In the genomic region with DNA sequence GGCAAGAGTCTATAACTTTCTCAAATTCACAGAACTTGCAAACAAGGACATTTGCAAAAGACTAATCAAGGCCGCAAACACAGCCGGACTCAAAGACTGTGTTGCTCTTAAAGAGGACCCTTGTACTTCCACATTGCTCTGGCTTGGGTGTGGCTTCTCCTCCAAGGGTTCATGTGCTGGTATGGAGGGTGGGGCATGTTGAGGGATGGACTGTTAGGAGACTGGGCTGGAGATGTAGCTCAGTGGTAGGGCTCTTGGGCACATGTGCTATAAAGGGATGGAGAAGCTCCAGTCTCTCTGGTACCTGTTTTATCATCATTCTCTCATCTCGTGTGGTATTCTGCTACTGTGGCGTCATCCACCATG, we compare ENCODE assay signal across 25 mouse cellular contexts. TPM values are rescaled to one million over a fixed set of nuclear protein-coding genes. Genes with fewer than 3 reads are reported as not detected.
DNase-seq lines count a peak whose midpoint lies in the region; ATAC-seq and TF ChIP-seq lines count a peak whose summit lies in the region.
"Had no signal": no experiment of that assay in that cellular context is flagged by ENCODE, and none has a peak within 500 bp of the region (broad histone marks: within the 10 kb centered on the region; RNA-seq: fewer than 3 reads in every experiment).

No protein-coding gene starts in this region.

- no peak overlapping the region for H3K4me3 ChIP-seq in heart, embryonic 10.5 days
- H3K4me3 ChIP-seq in heart, embryonic 16.5 days (ENCODE audit: low read length): no peak overlapping the region
- no peak overlapping the region for H3K4me3 ChIP-seq in midbrain, embryonic 11.5 days (ENCODE audit: low read depth, low read length)
- H3K4me3 ChIP-seq in midbrain, embryonic 15.5 days: no peak overlapping the region
- H3K4me3 ChIP-seq in stomach, postnatal 0 days (ENCODE audit: low read depth, low read length): no peak overlapping the region
- H3K4me3 ChIP-seq: embryonic facial prominence, embryonic 10.5 days; embryonic facial prominence, embryonic 15.5 days; forebrain, embryonic 12.5 days; kidney, embryonic 15.5 days; layer of hippocampus, adult 2 months; limb, embryonic 13.5 days; midbrain, embryonic 10.5 days had no signal

- H3K27me3 ChIP-seq in heart, embryonic 10.5 days (ENCODE audit: insufficient read depth, poor library complexity, severe bottlenecking): no peaks in the 10 kb centered on the region
- no peaks in the 10 kb centered on the region for H3K27me3 ChIP-seq in heart, embryonic 16.5 days (ENCODE audit: control insufficient read depth, insufficient read depth, low read length)
- H3K27me3 ChIP-seq in midbrain, embryonic 11.5 days (ENCODE audit: control insufficient read depth, insufficient read depth, low read length): no peaks in the 10 kb centered on the region
- no peaks in the 10 kb centered on the region for H3K27me3 ChIP-seq in midbrain, embryonic 15.5 days (replicated peaks)
- H3K27me3 ChIP-seq in stomach, postnatal 0 days (ENCODE audit: control insufficient read depth, insufficient read depth, low read length): no peaks in the 10 kb centered on the region
- H3K27me3 ChIP-seq: embryonic facial prominence, embryonic 15.5 days; forebrain, embryonic 12.5 days; kidney, embryonic 15.5 days; limb, embryonic 13.5 days had no signal

- no peak for TF ChIP-seq EP300 in stomach, postnatal 0 days (optimal IDR thresholded peaks at IDR 0.05)

- no peak for TF ChIP-seq CTCF in stomach, postnatal 0 days (IDR thresholded peaks at IDR 0.05; ENCODE audit: low read depth)

- H3K4me1 ChIP-seq in heart, embryonic 10.5 days: peaks cover 42% of the 10 kb centered on the region
- H3K4me1 ChIP-seq in heart, embryonic 16.5 days (ENCODE audit: control insufficient read depth, insufficient read depth, low read length): peaks cover 17% of the 10 kb centered on the region
- H3K4me1 ChIP-seq in midbrain, embryonic 11.5 days (ENCODE audit: control insufficient read depth, insufficient read depth, low read length): no peaks in the 10 kb centered on the region
- no peaks in the 10 kb centered on the region for H3K4me1 ChIP-seq in midbrain, embryonic 15.5 days
- no peaks in the 10 kb centered on the region for H3K4me1 ChIP-seq in stomach, postnatal 0 days (replicated peaks; ENCODE audit: control insufficient read depth, insufficient read depth)
- H3K4me1 ChIP-seq: embryonic facial prominence, embryonic 15.5 days had no signal

- peak; percentile 27 for DNase-seq in heart, embryonic 10.5 days (ENCODE audit: low spot score)
- no peak for DNase-seq in heart, postnatal 25 days (ENCODE audit: low spot score)
- no peak for DNase-seq in heart, adult 8-10 months (ENCODE audit: low spot score)
- DNase-seq in midbrain, embryonic 11.5 days (ENCODE audit: low spot score, missing footprints): peak; percentile 31
- DNase-seq in stomach, postnatal 0 days (ENCODE audit: low spot score): no peak
- DNase-seq in gastrocnemius, postnatal 4 days (ENCODE audit: low spot score in 2 of 2): no peak
- DNase-seq: adrenal gland, adult 8-10 months; cerebellum, adult 8-10 months; gastrocnemius, postnatal 10 days; lung, embryonic 14.5 days; lung, postnatal 14 days; thymus, postnatal 14 days had no signal

- no peaks in the 10 kb centered on the region for H3K36me3 ChIP-seq in heart, embryonic 10.5 days
- H3K36me3 ChIP-seq in heart, embryonic 16.5 days (ENCODE audit: control insufficient read depth, insufficient read depth): no peaks in the 10 kb centered on the region
- H3K36me3 ChIP-seq in midbrain, embryonic 11.5 days (ENCODE audit: control insufficient read depth, insufficient read depth, low read length): no peaks in the 10 kb centered on the region
- H3K36me3 ChIP-seq in midbrain, embryonic 15.5 days (replicated peaks): no peaks in the 10 kb centered on the region
- no peaks in the 10 kb centered on the region for H3K36me3 ChIP-seq in stomach, postnatal 0 days (ENCODE audit: control insufficient read depth, insufficient read depth, low read length)
- H3K36me3 ChIP-seq: embryonic facial prominence, embryonic 10.5 days; embryonic facial prominence, embryonic 15.5 days; forebrain, embryonic 12.5 days; G1E; kidney, embryonic 15.5 days; limb, embryonic 13.5 days; midbrain, embryonic 10.5 days had no signal

- intact Hi-C loops in heart, postnatal 25 days (cut with DNase I): no loop called here

- H3K9me3 ChIP-seq in heart, embryonic 10.5 days: no peaks in the 10 kb centered on the region
- no peaks in the 10 kb centered on the region for H3K9me3 ChIP-seq in heart, embryonic 16.5 days (replicated peaks; ENCODE audit: control insufficient read depth, low read length)
- no peaks in the 10 kb centered on the region for H3K9me3 ChIP-seq in midbrain, embryonic 11.5 days (ENCODE audit: control insufficient read depth, low read length)
- H3K9me3 ChIP-seq in midbrain, embryonic 15.5 days: no peaks in the 10 kb centered on the region
- H3K9me3 ChIP-seq in stomach, postnatal 0 days (ENCODE audit: control insufficient read depth, low read length): no peaks in the 10 kb centered on the region
- H3K9me3 ChIP-seq: embryonic facial prominence, embryonic 10.5 days; embryonic facial prominence, embryonic 15.5 days; forebrain, embryonic 12.5 days; G1E; kidney, embryonic 15.5 days; limb, embryonic 13.5 days; midbrain, embryonic 10.5 days had no signal

- no peak overlapping the region for H3K4me2 ChIP-seq in heart, embryonic 16.5 days (ENCODE audit: low read depth, low read length)
- H3K4me2 ChIP-seq in midbrain, embryonic 11.5 days: no peak overlapping the region
- H3K4me2 ChIP-seq in midbrain, embryonic 15.5 days: no peak overlapping the region
- H3K4me2 ChIP-seq in stomach, postnatal 0 days (replicated peaks; ENCODE audit: low read depth): no peak overlapping the region
- H3K4me2 ChIP-seq: embryonic facial prominence, embryonic 15.5 days; forebrain, embryonic 12.5 days; kidney, embryonic 15.5 days; limb, embryonic 13.5 days; lung, embryonic 14.5 days had no signal

- H3K27ac ChIP-seq in heart, embryonic 10.5 days: peak overlapping the region; percentile 62
- H3K27ac ChIP-seq in heart, embryonic 16.5 days (ENCODE audit: low read length): peak overlapping the region; percentile 77
- H3K27ac ChIP-seq in midbrain, embryonic 11.5 days (ENCODE audit: low read depth, low read length): no peak overlapping the region
- H3K27ac ChIP-seq in midbrain, embryonic 15.5 days: no peak overlapping the region
- H3K27ac ChIP-seq in stomach, postnatal 0 days (replicated peaks): no peak overlapping the region
- H3K27ac ChIP-seq: embryonic facial prominence, embryonic 10.5 days; embryonic facial prominence, embryonic 15.5 days; forebrain, embryonic 12.5 days; layer of hippocampus, adult 2 months; limb, embryonic 13.5 days; liver, embryonic 14.5 days; midbrain, embryonic 10.5 days had no signal

- H3K9ac ChIP-seq in heart, embryonic 16.5 days (ENCODE audit: low read length): no peak overlapping the region
- no peak overlapping the region for H3K9ac ChIP-seq in midbrain, embryonic 11.5 days (ENCODE audit: low read length)
- no peak overlapping the region for H3K9ac ChIP-seq in midbrain, embryonic 15.5 days
- H3K9ac ChIP-seq in stomach, postnatal 0 days (ENCODE audit: low read length): no peak overlapping the region
- H3K9ac ChIP-seq: embryonic facial prominence, embryonic 15.5 days; forebrain, embryonic 12.5 days; kidney, embryonic 15.5 days; limb, embryonic 13.5 days; liver, embryonic 14.5 days; lung, embryonic 14.5 days had no signal

- 78% methylated on average over 4 of the region's 4 CpGs for WGBS in heart, embryonic 10.5 days
- 68% methylated on average over 4 of the region's 4 CpGs for WGBS in heart, embryonic 16.5 days
- WGBS in midbrain, embryonic 11.5 days: 90% methylated on average over 4 of the region's 4 CpGs
- 97% methylated on average over 4 of the region's 4 CpGs for WGBS in midbrain, embryonic 15.5 days
- 79% methylated on average over 4 of the region's 4 CpGs for WGBS in stomach, postnatal 0 days

- ATAC-seq in heart, embryonic 16.5 days (replicated peaks; ENCODE audit: extremely low read depth, insufficient read depth, low FRiP score): peak; percentile 50; the same call in 1 of the 2 replicates
- no peak for ATAC-seq in midbrain, embryonic 11.5 days (ENCODE audit: low FRiP score)
- no peak for ATAC-seq in midbrain, embryonic 15.5 days (replicated peaks)
- 0 out of 2 replicates have a peak, but pooled peaks have one; percentile 26 for ATAC-seq in stomach, postnatal 0 days (ENCODE audit: low FRiP score, low TSS enrichment)
- ATAC-seq: hindbrain, embryonic 16.5 days had no signal

RNA-seq across cellular contexts. Expression of a gene that starts 7.7 kb away (rescaled TPM):
- polyA plus RNA-seq in heart, embryonic 10.5 days (2016; fragmentation: Nextera tagmentation; extraction: Ambion mirVana): 16.2 and 17.6 TPM in 2 replicates
- 1 to 10 TPM; 3.9 to 4.8 TPM for total RNA-seq in heart, postnatal 25 days (2021)
- polyA plus RNA-seq in heart, embryonic 16.5 days (2015; fragmentation: Nextera tagmentation; extraction: Ambion mirVana): 11.1 and 11.4 TPM in 2 replicates
- 1 to 10 TPM; 3.8 to 8.4 (median 5.4) TPM for total RNA-seq in heart, adult 8-10 months (2022)
- 10.1 and 12.2 TPM in 2 replicates for polyA plus RNA-seq in midbrain, embryonic 11.5 days (2014; fragmentation: Nextera tagmentation; extraction: Ambion mirVana)
- 7.7 and 8.8 TPM in 2 replicates for polyA plus RNA-seq in midbrain, embryonic 15.5 days (2015; fragmentation: Nextera tagmentation; extraction: Ambion mirVana)
- 114 and 117 TPM in 2 replicates for polyA plus RNA-seq in stomach, postnatal 0 days (2015; fragmentation: Nextera tagmentation; extraction: Ambion mirVana)
- total RNA-seq in gastrocnemius, postnatal 4 days (2021): 1 to 10 TPM; 3.0 TPM
- total RNA-seq: granulocyte monocyte progenitor cell, adult 5-6 weeks had no signal
- polyA plus RNA-seq: G1E had no signal

Comparison
In these comparisons a context has a peak if more than half of its experiments do, and no peak if none do; other contexts are left out.
1. DNase-seq: peak in heart, embryonic 10.5 days (single experiment) and midbrain, embryonic 11.5 days (single experiment); none in heart, postnatal 25 days (single experiment), heart, adult 8-10 months (single experiment), stomach, postnatal 0 days (single experiment) and gastrocnemius, postnatal 4 days (0 of 2).
2. H3K27ac ChIP-seq: peak in heart, embryonic 10.5 days (single experiment) and heart, embryonic 16.5 days (single experiment); none in midbrain, embryonic 11.5 days (single experiment), midbrain, embryonic 15.5 days (single experiment) and stomach, postnatal 0 days (single experiment).
3. ATAC-seq: peak in heart, embryonic 16.5 days (single experiment) and stomach, postnatal 0 days (single experiment); none in midbrain, embryonic 11.5 days (single experiment) and midbrain, embryonic 15.5 days (single experiment).